Mouse (Mus musculus) limb, embryonic 14.5 days (tissue): ENCODE measurements at regions not wholly inside any gene's neighbourhood (a gene's known extent, or its start where the extent isn't known, plus 50 kb on each side); places are given as distances from the start of the nearest gene placed in this dataset.

Experiments used
- ATAC-seq: fragments of 200-750 bp; cut with Nextera tagmentation; 2 replicates; pipeline ENCODE4 v1.8.0; 2017; ENCODE audit warnings: low read depth, moderate number of reproducible peaks, moderate TSS enrichment; ENCODE audit not compliant: low FRiP score
- DNase-seq: peaks from one replicate; pipeline ENCODE4 v3.0.0-alpha.2; 2015; ENCODE audit warnings: low spot score
- H3K27ac ChIP-seq: fragments of 300-500 bp; sonication (generic); replicated peaks from 2 replicates; pipeline ENCODE4 v1.5.1; 2014; ENCODE audit warnings: low read depth, mild to moderate bottlenecking, low read length, moderate library complexity, mixed read lengths
- H3K27me3 ChIP-seq: fragments of 300-500 bp; sonication (generic); 2 replicates; pipeline ENCODE4 v1.6.1; 2014; ENCODE audit warnings: low read length, mixed read lengths; ENCODE audit not compliant: control insufficient read depth, insufficient read depth
- H3K36me3 ChIP-seq: fragments of 300-500 bp; sonication (generic); 2 replicates; pipeline ENCODE4 v1.6.1; 2014; ENCODE audit warnings: mild to moderate bottlenecking, low read length, moderate library complexity, mixed read lengths; ENCODE audit not compliant: control insufficient read depth, insufficient read depth
- H3K4me1 ChIP-seq: fragments of 300-500 bp; sonication (generic); 2 replicates; pipeline ENCODE4 v1.6.1; 2014; ENCODE audit warnings: antibody characterized with exemption, low read length, mixed read lengths; ENCODE audit not compliant: control insufficient read depth, insufficient read depth
- H3K4me2 ChIP-seq: fragments of 300-500 bp; sonication (generic); replicated peaks from 2 replicates; pipeline ENCODE4 v1.6.1; 2014; ENCODE audit warnings: low read depth, mild to moderate bottlenecking, low read length, moderate library complexity; ENCODE audit not compliant: severe bottlenecking
- H3K4me3 ChIP-seq: fragments of 300-500 bp; sonication (generic); replicated peaks from 2 replicates; pipeline ENCODE4 v1.5.1; 2014; ENCODE audit warnings: low read length
- H3K9ac ChIP-seq: fragments of 300-500 bp; sonication (generic); 2 replicates; pipeline ENCODE4 v1.6.1; 2014; ENCODE audit warnings: mild to moderate bottlenecking, low read depth, low read length, moderate library complexity; ENCODE audit not compliant: severe bottlenecking
- H3K9me3 ChIP-seq: fragments of 300-500 bp; sonication (generic); 2 replicates; pipeline ENCODE4 v1.6.1; 2016; ENCODE audit warnings: low read length; ENCODE audit not compliant: control insufficient read depth
- POLR2A ChIP-seq: fragments of 200-500 bp; IDR thresholded peaks from 2 replicates; pipeline ENCODE4 v1.8.0; 2012; ENCODE audit warnings: inconsistent platforms, mild to moderate bottlenecking, moderate library complexity, borderline replicate concordance; ENCODE audit not compliant: insufficient read depth, insufficient read length; ENCODE audit errors: extremely low read depth
- WGBS: fragments of 180-500 bp; shearing (Covaris S2); extraction: QIAGEN DNeasy Blood & Tissue Kit; methylation state at CpG from one replicate; pipeline ENCODE4 v1.1.7; 2014; 5-methylcytosine and 5-hydroxymethylcytosine counted together

DNA sequence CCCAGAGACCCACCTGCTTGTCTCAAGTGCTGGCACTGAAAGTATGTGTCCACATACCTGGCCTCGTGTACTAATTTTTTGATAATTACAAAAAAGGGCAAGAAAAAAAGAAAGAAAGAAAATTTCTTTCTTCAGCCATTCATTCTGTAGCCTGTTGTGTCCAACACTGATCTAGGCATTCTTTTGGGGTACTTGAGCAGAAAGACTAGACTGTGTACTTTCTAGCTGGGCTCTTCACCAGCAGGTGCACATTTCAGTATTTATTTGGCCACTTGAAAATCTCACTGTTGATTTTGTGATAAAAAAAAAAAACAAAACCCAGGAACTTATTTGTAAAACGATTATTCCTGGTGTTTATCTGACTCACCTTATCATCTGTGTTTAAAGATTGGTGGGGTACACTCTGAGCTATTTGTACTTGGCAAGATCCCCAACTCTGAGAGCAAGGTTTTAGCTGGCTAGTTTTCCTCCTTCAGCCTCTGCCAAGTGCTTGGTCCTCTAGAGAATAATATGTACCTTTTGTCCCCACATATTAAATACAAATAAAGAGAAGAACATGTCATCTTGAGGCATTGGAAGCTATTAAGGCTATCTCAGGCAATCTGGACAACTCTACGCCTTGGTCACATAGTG, 79.2 kb upstream of the Adgrf1 start:
- Histone ChIP-seq H3K9ac (no peak overlapping the region), H3K4me3 (no peak overlapping the region), H3K4me1 (no peaks in the 10 kb centered on the region), H3K4me2 (no peak overlapping the region), H3K27me3 (no peaks in the 10 kb centered on the region), H3K9me3 (no peaks in the 10 kb centered on the region), H3K36me3 (no peaks in the 10 kb centered on the region), H3K27ac (no peak overlapping the region)
- no peak for ATAC-seq
- TF ChIP-seq POLR2A = no peak
- no peak for DNase-seq
- 86% methylated on average over 3 of the region's 3 CpGs for WGBS

DNA sequence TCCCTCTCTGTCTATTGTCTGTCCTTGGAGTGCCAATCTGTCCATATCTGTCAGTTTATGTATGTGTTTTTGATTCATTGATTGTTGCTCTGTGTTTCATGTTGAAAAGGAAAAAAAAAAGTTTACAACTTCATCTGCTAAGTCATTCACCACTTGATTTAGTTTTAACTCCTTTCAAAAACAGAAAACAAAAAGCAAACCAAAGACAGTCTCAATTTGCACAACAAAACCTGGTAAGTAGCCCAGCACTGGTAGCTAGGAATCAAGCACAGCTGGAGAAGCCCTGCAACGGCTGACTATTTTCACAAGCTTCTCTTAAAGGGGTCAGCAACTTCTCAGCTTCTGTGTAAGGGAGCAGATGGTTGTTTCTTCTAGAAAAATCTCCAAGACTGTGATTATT, 72.9 kb upstream of the Adgrf1 start:
- H3K9ac ChIP-seq = no peak overlapping the region
- no peaks in the 10 kb centered on the region for H3K9me3 ChIP-seq
- ATAC-seq (no peak), DNase-seq (no peak)
- 28% methylated on average over 1 of the region's 1 CpGs for WGBS
- H3K27ac ChIP-seq = no peak overlapping the region
- no peaks in the 10 kb centered on the region for H3K36me3 ChIP-seq
- H3K27me3 ChIP-seq = no peaks in the 10 kb centered on the region
- no peak for TF ChIP-seq POLR2A
- no peaks in the 10 kb centered on the region for H3K4me1 ChIP-seq
- no peak overlapping the region for H3K4me2 ChIP-seq
- H3K4me3 ChIP-seq = no peak overlapping the region

DNA sequence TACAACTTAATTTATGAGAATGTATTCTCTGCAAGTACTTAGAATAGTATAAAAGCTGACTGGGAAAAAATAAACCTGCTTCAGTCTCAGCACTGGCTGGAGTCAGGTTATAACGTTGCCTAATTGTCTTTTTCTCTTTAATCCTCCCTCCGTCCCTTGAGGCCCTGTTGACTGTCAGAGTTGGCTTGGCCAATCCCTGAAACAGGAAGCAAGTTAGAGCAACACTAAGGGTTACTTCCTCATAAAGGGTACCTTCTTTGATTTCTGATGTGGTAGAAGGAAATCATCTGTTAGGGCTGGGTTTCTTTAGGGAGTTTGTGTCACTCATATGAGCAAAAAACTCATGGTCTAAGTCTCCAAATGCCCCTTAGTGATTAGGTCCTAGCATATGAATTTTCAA, 69.3 kb upstream of the Adgrf1 start:
- 54% methylated on average over 2 of the region's 2 CpGs for WGBS
- Histone ChIP-seq H3K27ac (no peak overlapping the region), H3K9me3 (no peaks in the 10 kb centered on the region), H3K4me3 (no peak overlapping the region), H3K27me3 (no peaks in the 10 kb centered on the region), H3K36me3 (no peaks in the 10 kb centered on the region), H3K9ac (no peak overlapping the region), H3K4me1 (no peaks in the 10 kb centered on the region), H3K4me2 (no peak overlapping the region)
- TF ChIP-seq POLR2A = no peak
- ATAC-seq = no peak
- no peak for DNase-seq

DNA sequence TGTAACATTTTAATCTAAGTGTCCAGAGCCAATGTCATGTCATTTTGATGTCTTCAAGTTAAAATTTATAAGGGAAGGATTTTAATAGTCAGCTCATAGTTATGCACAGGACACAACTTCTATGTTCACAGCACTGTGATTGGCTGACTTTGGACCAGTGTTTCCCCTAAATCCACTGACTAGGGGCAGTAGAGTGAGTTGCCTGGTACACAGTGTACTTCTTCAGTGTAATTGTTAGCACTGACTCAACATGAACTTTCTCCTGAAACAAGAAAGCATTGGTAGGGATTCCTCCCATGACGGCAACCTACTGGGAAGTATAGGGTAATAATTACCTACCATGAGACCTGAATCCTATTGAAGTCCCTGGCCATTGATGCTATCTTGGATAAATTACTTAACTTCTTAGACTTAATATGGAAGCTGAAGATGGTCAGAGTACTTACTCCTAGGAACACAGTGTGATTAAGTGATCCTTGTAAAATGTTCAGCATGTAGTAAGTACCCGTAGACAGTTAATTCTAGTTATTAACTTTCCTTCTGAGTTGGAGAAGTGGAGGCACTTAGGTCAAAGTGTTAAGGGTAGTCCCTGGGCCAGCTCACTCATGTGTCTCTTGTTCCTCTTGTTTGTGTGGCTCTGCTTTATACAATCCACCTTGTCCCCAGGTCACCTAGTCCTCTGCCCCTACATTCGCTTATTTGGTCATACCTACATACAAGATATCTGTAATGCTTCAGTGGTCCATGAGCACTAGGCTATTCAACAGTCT, 63.2 kb upstream of the Adgrf1 start:
- Histone ChIP-seq H3K9ac (no peak overlapping the region), H3K4me2 (no peak overlapping the region), H3K4me3 (no peak overlapping the region), H3K4me1 (no peaks in the 10 kb centered on the region), H3K9me3 (no peaks in the 10 kb centered on the region), H3K27me3 (no peaks in the 10 kb centered on the region), H3K36me3 (no peaks in the 10 kb centered on the region), H3K27ac (no peak overlapping the region)
- ATAC-seq (no peak), DNase-seq (no peak)
- 88% methylated on average over 3 of the region's 3 CpGs for WGBS
- no peak for TF ChIP-seq POLR2A

DNA sequence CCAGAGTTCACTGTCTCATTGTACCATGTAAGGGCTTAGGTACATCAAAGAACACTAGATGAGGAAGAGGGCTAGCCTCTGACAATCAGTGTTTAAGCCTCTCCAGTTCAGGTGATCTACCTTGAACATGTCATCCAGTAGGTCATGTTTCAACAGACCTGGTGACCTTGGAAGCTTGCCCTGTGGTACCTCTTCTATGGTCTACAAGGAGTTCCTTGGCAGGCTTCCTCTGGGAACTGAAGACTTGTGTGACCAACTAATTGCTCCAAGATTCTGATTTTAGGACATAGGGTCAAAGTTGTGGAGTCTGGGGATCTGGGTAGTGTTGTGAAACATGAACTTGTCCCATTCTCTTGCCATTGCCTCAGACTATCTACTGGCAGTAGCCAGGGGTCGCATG, 60.4 kb upstream of the Adgrf1 start:
- TF ChIP-seq POLR2A = no peak
- Histone ChIP-seq H3K27me3 (no peaks in the 10 kb centered on the region), H3K9me3 (no peaks in the 10 kb centered on the region), H3K4me2 (no peak overlapping the region), H3K36me3 (no peaks in the 10 kb centered on the region), H3K4me3 (no peak overlapping the region), H3K4me1 (no peaks in the 10 kb centered on the region), H3K27ac (no peak overlapping the region), H3K9ac (no peak overlapping the region)
- 82% methylated on average over 1 of the region's 1 CpGs for WGBS
- ATAC-seq = no peak
- no peak for DNase-seq
